Mouse (Mus musculus) mouse embryonic stem cell (cell line): ENCODE data around the gene Klk9.

Experiments used
- in situ Hi-C, 2 experiments: fragments of 300-500 bp; cut with MboI; formaldehyde crosslinking; loops; 1 replicate in 1 of 2; 3 replicates in 1 of 2; pipeline ENCODE4 v1.14.3; 2019 to 2020; ENCODE audit warnings: low sequenced_read_pairs in 2 of 2, low pct_unique_long_range_greater_than_20kb in 1 of 2, mixed read lengths in 1 of 2; ENCODE audit not compliant: unreplicated experiment in 1 of 2

Klk9 gene

GRCm38 (mm10) chr7:43791591-43791990, at the start of gene Klk9:
TSS of gene Klk9 (plus strand) at chr7:43791891.
- in situ Hi-C loops: no loop called here

GRCm38 (mm10) chr7:43747788-43748187, 43.9 kb upstream of the Klk9 start:
- in situ Hi-C loops: no loop called here

DNA sequence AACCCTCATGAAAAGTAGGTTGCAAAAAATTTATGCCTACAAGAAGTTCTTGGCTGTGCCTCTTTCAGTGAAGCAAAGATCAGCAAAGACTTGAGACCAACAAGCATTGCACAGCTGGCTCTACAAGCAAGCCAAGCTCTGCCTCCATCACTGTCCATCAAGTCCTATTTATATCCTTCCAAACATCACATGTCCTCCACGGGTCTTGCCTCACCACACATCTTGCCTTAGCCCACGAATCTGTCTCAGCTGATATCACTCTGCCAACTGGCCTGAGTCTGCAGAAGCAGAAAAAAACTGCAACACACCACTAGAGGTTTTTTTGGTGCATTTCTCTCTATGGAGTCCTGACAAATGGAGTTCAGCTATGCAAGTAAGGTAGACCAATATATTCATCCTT, 38.9 kb upstream of the Klk9 start:
- in situ Hi-C loops: no loop called here

GRCm38 (mm10) chr7:43766484-43766883, 25.2 kb upstream of the Klk9 start:
- in situ Hi-C loops: no loop called here

DNA sequence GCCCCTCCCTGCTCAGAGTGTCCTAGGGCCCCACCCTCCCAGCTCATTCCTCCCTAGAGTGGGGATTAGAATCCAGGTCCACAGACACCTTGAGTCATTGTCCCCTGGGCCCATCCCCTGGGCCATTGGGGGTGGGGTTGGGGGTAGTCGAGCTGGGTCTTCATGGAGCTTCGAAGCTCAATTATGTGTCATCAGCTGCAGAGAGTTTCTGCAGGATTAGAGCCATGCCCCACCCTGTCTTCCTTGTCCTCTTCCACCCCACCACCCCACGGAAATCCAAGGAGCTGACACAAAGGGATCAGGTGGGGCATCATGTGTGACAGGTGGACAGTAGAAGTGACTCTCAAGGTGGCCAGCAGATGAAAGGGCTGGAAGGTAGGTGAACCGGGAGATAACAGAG, 23.1 kb upstream of the Klk9 start, which contains the start of gene Klk12:
Gene Klk12 (plus strand): TSS at position 301 of the 400 bp plus-strand sequence.
- in situ Hi-C loops: no loop called here

DNA sequence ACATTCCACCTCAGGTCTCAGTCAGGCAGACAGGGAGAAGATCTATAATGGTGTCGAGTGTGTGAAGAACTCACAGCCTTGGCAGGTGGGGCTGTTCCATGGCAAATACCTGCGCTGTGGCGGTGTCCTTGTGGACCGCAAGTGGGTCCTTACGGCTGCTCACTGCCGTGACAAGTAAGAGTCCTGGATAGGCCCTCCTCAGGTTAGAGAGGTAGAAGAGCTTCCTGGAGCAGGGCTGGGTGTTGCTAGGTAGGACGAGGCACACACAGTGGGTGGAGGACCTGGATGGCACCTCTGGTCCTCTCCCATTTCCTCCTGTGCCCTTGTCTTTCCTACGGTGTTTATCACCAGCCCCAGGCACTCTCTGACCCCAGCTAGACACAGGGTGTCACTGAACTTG, 22.1 kb upstream of the Klk9 start:
- in situ Hi-C loops: no loop called here

DNA sequence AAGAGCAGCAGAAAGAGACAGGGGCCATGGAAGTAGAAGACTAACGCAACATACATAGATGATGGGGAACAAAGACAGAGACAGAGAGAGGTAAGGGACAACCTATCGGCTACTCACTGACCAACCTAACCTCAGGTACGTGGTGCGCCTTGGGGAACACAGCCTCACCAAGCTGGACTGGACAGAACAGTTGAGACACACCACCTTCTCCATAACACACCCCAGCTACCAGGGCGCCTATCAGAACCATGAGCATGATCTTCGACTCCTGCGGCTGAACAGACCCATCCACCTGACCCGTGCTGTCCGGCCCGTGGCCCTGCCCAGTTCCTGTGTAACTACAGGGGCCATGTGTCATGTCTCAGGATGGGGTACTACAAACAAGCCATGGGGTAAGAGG, 21.0 kb upstream of the Klk9 start:
- in situ Hi-C loops: no loop called here

DNA sequence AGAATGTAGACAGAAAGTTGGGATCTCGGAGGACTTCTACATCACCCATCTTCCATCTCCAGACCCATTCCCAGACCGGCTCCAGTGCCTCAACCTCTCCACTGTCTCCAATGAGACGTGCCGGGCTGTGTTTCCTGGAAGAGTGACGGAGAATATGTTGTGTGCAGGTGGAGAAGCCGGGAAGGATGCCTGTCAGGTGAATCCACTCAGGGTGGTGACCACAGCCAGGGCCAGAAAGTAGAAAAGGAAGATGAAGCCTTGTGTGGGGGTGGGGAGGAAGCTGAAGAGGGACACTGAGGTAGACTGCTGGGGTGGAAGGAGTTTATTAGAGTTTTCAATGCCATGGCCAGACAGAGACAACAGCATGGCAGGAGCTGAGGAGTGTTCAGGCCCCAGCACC, 19.8 kb upstream of the Klk9 start:
- in situ Hi-C loops: no loop called here

GRCm38 (mm10) chr7:43772901-43773300, 18.8 kb upstream of the Klk9 start:
- in situ Hi-C loops: no loop called here

DNA sequence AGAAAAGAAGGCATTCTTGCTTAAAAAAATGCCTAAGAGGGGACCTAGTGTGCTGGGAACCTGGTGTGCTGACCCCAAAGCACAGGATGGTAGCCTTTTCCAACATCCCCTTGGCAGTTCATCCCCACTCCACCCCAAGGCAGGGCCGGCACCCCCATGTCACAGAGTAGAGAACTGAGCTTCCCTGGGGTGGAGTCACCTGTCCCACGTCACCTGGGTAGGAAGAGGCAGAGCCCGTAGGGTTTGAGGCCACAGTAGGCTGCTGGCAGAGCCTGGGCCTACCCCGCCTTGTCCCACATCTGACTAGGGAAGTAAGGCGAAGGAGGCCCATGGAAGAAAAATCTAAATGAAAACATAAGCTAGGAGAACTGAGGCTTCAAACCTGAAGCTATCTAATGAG, 17.3 kb upstream of the Klk9 start, which contains the start of gene Klk11:
Gene Klk11 (plus strand): TSS at position 241 of the 400 bp plus-strand sequence.
- in situ Hi-C loops: no loop called here

GRCm38 (mm10) chr7:43774802-43775201, 16.9 kb upstream of the Klk9 start:
- in situ Hi-C loops: no loop called here

DNA sequence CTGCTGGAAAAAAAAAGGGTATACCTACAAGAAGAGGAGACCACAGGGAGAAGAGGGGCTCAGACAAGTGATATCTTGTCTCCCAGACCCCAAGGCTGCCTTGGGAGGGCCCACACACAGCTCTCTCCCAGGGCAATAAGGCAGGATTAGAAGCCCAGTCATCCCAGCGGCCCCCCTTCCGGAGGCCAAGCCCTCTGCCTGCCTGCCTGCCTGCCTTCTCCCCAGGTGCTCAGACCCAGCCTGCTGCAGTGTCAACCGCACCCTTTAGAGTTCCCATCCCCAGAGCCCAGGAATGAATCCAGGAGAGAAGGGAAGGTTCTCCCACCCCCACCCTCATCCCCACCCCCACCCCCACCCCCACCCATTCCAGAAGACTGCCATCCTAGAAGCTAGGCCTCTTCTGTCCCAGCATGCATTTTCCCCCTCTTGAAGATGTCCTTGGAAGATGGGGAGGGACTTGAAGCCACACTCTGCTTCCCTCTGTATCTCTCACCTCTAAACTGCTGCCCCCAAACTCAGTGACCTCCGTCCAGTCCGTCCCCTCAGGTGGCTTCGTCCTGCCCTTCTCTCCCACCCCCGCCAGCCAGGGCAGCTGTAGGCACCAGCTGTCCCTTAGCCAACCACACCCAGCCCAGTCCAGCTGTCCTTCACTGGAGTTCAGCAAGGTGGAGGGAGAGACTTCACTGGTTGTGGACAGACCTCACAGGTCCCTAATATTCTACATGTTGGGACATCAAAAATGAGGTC, 16.2 kb upstream of the Klk9 start:
- in situ Hi-C loops: no loop called here

DNA sequence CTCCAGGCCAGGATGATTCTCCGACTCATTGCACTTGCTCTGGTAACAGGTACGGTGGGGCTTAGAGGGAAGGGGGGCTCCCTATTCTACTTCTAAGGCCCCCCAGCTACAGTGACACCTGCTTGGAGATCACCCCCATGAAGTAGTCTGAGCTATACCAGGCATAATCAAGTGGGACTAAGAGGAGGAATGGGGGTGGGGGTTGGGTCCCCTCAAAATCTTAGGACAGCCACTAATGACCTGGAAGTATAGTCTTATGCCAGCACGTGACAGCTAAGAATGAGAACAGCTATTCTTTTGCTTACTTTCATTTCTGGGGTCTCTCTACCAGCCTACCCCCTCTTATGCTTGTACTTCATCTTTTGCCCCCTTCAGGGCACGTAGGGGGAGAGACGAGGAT, 15.2 kb upstream of the Klk9 start:
- in situ Hi-C loops: no loop called here

DNA sequence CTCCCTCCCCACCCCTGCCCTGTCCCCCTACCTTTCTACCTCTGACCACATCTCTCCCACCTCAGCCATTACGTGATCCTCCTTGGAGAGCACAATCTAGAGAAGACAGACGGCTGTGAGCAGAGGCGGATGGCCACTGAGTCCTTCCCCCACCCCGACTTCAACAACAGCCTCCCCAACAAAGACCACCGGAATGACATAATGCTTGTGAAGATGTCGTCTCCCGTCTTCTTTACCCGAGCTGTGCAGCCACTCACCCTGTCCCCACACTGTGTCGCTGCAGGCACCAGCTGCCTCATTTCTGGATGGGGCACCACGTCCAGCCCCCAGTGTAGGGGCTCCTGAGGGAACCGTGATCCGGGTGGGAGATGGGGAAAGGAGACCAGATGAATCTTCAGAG, 14.3 kb upstream of the Klk9 start:
- in situ Hi-C loops: no loop called here

GRCm38 (mm10) chr7:43778176-43778970, 13.3 kb upstream of the Klk9 start:
- in situ Hi-C loops: no loop called here

GRCm38 (mm10) chr7:43780241-43780640, 11.4 kb upstream of the Klk9 start:
- in situ Hi-C loops: loop anchor here in 1 of 2 experiments (5.0 kb wide), 1 partner anchor 98 kb away; no protein-coding TSS in a partner anchor

- in situ Hi-C loops: loop anchor here in 1 of 2 experiments (5.0 kb wide), 1 partner anchor 98 kb away; no protein-coding TSS in a partner anchor
Measured at GRCm38 (mm10) chr7:43780746-43781145, 10.9 kb upstream of the Klk9 start, which contains the start of gene Klk10. TSS of gene Klk10 (plus strand) at chr7:43781035.

- in situ Hi-C loops: loop anchor here in 1 of 2 experiments (5.0 kb wide), 1 partner anchor 99 kb away; no protein-coding TSS in a partner anchor
Measured at GRCm38 (mm10) chr7:43781541-43781940, 10.2 kb upstream of the Klk9 start.
